Mouse (Mus musculus): ENCODE measurements at regions not wholly inside any gene's neighbourhood (a gene's known extent, or its start where the extent isn't known, plus 50 kb on each side); places are given as distances from the start of the nearest gene placed in this dataset.
A peak's percentile ranks its signal among the peaks of the same experiment; 100 is the strongest.

DNA sequence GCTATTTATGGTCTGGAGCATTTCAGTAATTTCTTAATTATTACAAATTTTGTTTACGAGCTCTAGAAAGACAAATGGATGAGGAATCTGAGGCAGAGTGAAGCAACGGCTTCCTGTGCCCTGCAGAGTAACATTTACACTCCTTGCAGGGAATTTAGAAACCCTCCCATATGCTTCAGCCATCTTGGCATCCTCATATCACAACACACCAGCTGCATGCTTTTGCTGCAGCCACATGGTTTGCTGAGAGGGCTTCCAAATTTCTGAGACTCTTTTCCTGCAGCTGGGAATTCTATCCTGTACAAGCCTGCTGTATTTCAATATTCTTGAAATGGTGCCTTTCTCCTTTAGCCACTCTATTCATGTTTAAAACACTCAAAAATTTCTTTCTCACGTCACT, 91.4 kb downstream of the Rgs2 start:
- peak; percentile 51 for DNase-seq (ENCODE audit: low read depth)
- TF ChIP-seq CTCF (IDR thresholded peaks at IDR 0.05; ENCODE audit: borderline replicate concordance, extremely low read depth, insufficient read depth, insufficient read length) = no peak
- no peak for TF ChIP-seq POLR2A (IDR thresholded peaks at IDR 0.05; ENCODE audit: borderline replicate concordance, extremely low read depth, insufficient read depth, insufficient read length, poor library complexity, severe bottlenecking)

DNA sequence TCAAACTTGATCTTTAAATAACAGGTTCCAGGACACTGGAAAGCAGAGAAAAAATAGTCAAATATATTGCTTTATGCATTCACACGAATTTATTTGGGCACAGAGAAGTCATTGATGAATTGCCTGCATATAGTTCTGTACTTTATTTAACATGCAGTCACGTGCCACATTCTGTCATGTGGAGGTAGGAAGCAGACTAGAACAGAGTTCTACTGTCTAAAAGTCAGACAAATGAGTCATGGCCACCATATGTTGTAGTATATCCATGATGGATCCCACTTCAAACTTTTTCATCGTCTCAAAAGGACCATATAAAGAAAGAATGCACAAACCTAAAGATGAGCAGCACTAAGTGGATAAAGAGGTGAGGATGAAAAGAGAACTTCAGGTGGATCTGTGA, 92.7 kb downstream of the Rgs2 start:
- no peak for DNase-seq (ENCODE audit: low read depth)
- no peak for TF ChIP-seq POLR2A (IDR thresholded peaks at IDR 0.05; ENCODE audit: borderline replicate concordance, extremely low read depth, insufficient read depth, insufficient read length, poor library complexity, severe bottlenecking)
- TF ChIP-seq CTCF (IDR thresholded peaks at IDR 0.05; ENCODE audit: borderline replicate concordance, extremely low read depth, insufficient read depth, insufficient read length) = no peak

DNA sequence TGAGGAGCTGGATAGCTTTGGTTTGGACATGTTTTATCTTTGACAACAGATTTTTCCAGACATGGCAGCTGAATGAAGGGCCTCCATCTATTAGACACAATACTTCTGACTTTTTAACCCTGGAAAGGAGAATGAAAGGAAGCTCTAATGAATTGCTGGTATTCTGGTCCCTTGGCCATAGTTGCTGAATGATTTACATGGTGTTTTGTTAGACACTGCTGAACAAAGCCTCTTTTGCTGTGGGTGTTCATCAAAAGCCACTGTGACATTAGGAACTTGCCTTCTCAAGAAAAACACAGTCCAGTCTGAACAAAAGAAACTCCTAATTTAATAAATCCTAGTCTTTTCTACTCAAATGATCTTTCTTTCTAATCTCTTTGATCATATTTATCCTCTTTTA, 93.4 kb downstream of the Rgs2 start:
- no peak for DNase-seq (ENCODE audit: low read depth)
- TF ChIP-seq POLR2A (IDR thresholded peaks at IDR 0.05; ENCODE audit: borderline replicate concordance, extremely low read depth, insufficient read depth, insufficient read length, poor library complexity, severe bottlenecking) (no peak), CTCF (IDR thresholded peaks at IDR 0.05; ENCODE audit: borderline replicate concordance, extremely low read depth, insufficient read depth, insufficient read length) (no peak)

DNA sequence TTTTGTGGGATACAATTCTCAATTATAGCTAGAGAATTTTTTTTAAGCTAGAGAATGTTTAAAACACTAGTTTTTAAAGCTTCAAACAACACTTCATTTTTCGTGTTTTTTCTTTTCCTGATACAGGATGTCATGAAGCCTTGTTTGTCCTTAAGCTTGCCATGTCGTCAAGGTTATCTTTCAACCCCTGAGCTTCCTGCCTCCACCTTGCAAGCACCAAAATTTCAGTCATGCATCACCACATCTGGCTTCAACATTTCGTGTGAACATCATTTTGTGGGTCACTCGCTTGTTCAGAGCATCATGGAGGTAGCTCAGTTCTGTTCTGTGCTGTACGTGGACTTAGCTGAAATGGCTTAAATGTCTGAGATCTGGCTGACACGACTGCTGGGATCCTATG, 96.6 kb downstream of the Rgs2 start:
- no peak for DNase-seq (ENCODE audit: low read depth)
- TF ChIP-seq POLR2A (IDR thresholded peaks at IDR 0.05; ENCODE audit: borderline replicate concordance, extremely low read depth, insufficient read depth, insufficient read length, poor library complexity, severe bottlenecking) (no peak), CTCF (IDR thresholded peaks at IDR 0.05; ENCODE audit: borderline replicate concordance, extremely low read depth, insufficient read depth, insufficient read length) (no peak)

- no peak for TF ChIP-seq CTCF (IDR thresholded peaks at IDR 0.05; ENCODE audit: borderline replicate concordance, extremely low read depth, insufficient read depth, insufficient read length)
- no peak for TF ChIP-seq POLR2A (IDR thresholded peaks at IDR 0.05; ENCODE audit: borderline replicate concordance, extremely low read depth, insufficient read depth, insufficient read length, poor library complexity, severe bottlenecking)
- DNase-seq (ENCODE audit: low read depth) = no peak
These were observed 97.1 kb downstream of the Rgs2 start for GRCm38 (mm10) chr1:143906881-143907280.

DNA sequence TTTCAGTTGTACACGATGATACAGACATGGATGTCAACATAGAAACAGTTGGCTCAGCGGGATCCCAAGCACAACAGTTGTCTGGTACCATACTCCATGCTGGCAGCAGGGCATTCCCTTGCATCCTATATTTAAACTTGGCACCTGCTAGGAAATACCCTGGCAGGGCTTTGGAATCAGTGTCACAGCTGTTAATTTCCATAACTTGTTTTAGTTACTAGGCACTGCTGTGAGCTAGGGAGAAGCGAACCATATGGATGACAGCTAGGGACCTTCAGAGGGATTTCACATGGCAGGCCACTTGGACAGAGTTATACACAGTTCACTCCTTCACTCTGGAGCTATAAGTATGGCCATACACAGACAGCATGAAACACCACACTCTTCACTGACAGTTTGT, 100.0 kb downstream of the Rgs2 start:
- TF ChIP-seq CTCF (IDR thresholded peaks at IDR 0.05; ENCODE audit: borderline replicate concordance, extremely low read depth, insufficient read depth, insufficient read length) (no peak), POLR2A (IDR thresholded peaks at IDR 0.05; ENCODE audit: borderline replicate concordance, extremely low read depth, insufficient read depth, insufficient read length, poor library complexity, severe bottlenecking) (no peak)
- peak; percentile 85 for DNase-seq (ENCODE audit: low read depth)

GRCm38 (mm10) chr1:143903234-143903633, 100.7 kb downstream of the Rgs2 start:
- DNase-seq (ENCODE audit: low read depth) = no peak
- TF ChIP-seq CTCF (IDR thresholded peaks at IDR 0.05; ENCODE audit: borderline replicate concordance, extremely low read depth, insufficient read depth, insufficient read length) (no peak), POLR2A (IDR thresholded peaks at IDR 0.05; ENCODE audit: borderline replicate concordance, extremely low read depth, insufficient read depth, insufficient read length, poor library complexity, severe bottlenecking) (no peak)

- no peak for DNase-seq (ENCODE audit: low read depth)
- TF ChIP-seq POLR2A (IDR thresholded peaks at IDR 0.05; ENCODE audit: borderline replicate concordance, extremely low read depth, insufficient read depth, insufficient read length, poor library complexity, severe bottlenecking) (no peak), CTCF (IDR thresholded peaks at IDR 0.05; ENCODE audit: borderline replicate concordance, extremely low read depth, insufficient read depth, insufficient read length) (no peak)
These were observed 102.6 kb downstream of the Rgs2 start for GRCm38 (mm10) chr1:143901127-143901920.

DNA sequence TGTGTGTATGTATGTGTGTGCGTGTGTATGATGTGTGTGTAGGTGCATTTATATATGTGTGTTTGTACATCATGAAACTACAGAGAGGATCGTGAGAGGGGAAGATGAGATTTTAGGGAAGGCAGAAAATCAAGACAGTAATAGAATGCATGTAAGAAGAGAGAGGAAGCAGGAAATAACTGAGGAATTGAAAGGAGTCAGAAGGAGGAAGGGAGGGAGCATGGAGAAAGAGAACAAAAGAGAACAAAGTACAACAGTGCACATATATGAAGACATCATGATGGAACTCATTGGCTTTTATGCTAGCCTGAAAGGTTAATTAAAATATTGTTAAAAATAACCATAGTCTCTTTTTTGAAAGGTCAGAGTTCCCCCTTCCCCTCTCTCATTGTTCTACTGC, 111.4 kb downstream of the Uchl5 start:
- no peak for DNase-seq (ENCODE audit: low read depth)
- no peak for TF ChIP-seq POLR2A (IDR thresholded peaks at IDR 0.05; ENCODE audit: borderline replicate concordance, extremely low read depth, insufficient read depth, insufficient read length, poor library complexity, severe bottlenecking)
- TF ChIP-seq CTCF (IDR thresholded peaks at IDR 0.05; ENCODE audit: borderline replicate concordance, extremely low read depth, insufficient read depth, insufficient read length) = no peak

- DNase-seq (ENCODE audit: low read depth) = no peak
- TF ChIP-seq POLR2A (IDR thresholded peaks at IDR 0.05; ENCODE audit: borderline replicate concordance, extremely low read depth, insufficient read depth, insufficient read length, poor library complexity, severe bottlenecking) (no peak), CTCF (IDR thresholded peaks at IDR 0.05; ENCODE audit: borderline replicate concordance, extremely low read depth, insufficient read depth, insufficient read length) (no peak)
These were observed 111.0 kb downstream of the Uchl5 start for GRCm38 (mm10) chr1:143888065-143888464.

- no peak for DNase-seq (ENCODE audit: low read depth)
- TF ChIP-seq POLR2A (IDR thresholded peaks at IDR 0.05; ENCODE audit: borderline replicate concordance, extremely low read depth, insufficient read depth, insufficient read length, poor library complexity, severe bottlenecking) (no peak), CTCF (IDR thresholded peaks at IDR 0.05; ENCODE audit: borderline replicate concordance, extremely low read depth, insufficient read depth, insufficient read length) (no peak)
These were observed 108.9 kb downstream of the Uchl5 start for GRCm38 (mm10) chr1:143886014-143886413.

- DNase-seq (ENCODE audit: low read depth) = peak; percentile 17
- TF ChIP-seq CTCF (IDR thresholded peaks at IDR 0.05; ENCODE audit: borderline replicate concordance, extremely low read depth, insufficient read depth, insufficient read length) (no peak), POLR2A (IDR thresholded peaks at IDR 0.05; ENCODE audit: borderline replicate concordance, extremely low read depth, insufficient read depth, insufficient read length, poor library complexity, severe bottlenecking) (no peak)
These were observed 104.1 kb downstream of the Uchl5 start for GRCm38 (mm10) chr1:143881192-143881591.
